Mouse (Mus musculus): Measurements from ENCODE around the gene Sema4d. TPM values are rescaled to one million over a fixed set of nuclear protein-coding genes. Genes with fewer than 3 reads are reported as not detected.

Sema4d gene
- polyA plus RNA-seq, 1 experiment from 2014 or later, result 9.7 TPM

GRCm38 (mm10) chr13:51756019-51756418 lies 37.5 kb downstream of the Sema4d start:
- no peak overlapping the region for H3K27ac ChIP-seq
- 56% methylated on average over 9 of the region's 9 CpGs for WGBS
- H3K4me3 ChIP-seq, result no peak overlapping the region
- no peaks in the 10 kb centered on the region for H3K27me3 ChIP-seq
- no peak for ATAC-seq (ENCODE audit: borderline replicate concordance, extremely low read depth, low FRiP score, low TSS enrichment)
- H3K36me3 ChIP-seq, result no peaks in the 10 kb centered on the region
- no peaks in the 10 kb centered on the region for H3K9me3 ChIP-seq
- no peak overlapping the region for H3K4me2 ChIP-seq
- H3K9ac ChIP-seq, result no peak overlapping the region
- peaks cover 36% of the 10 kb centered on the region for H3K4me1 ChIP-seq

- no peaks in the 10 kb centered on the region for H3K36me3 ChIP-seq
- no peak overlapping the region for H3K9ac ChIP-seq
- no peak overlapping the region for H3K4me3 ChIP-seq
- peaks cover 32% of the 10 kb centered on the region for H3K4me1 ChIP-seq
- H3K4me2 ChIP-seq, result no peak overlapping the region
- no peak for ATAC-seq (ENCODE audit: borderline replicate concordance, extremely low read depth, low FRiP score, low TSS enrichment)
- 60% methylated on average over 7 of the region's 7 CpGs for WGBS
- no peaks in the 10 kb centered on the region for H3K9me3 ChIP-seq
- H3K27ac ChIP-seq, result no peak overlapping the region
- no peaks in the 10 kb centered on the region for H3K27me3 ChIP-seq
Observed at GRCm38 (mm10) chr13:51755584-51755983, 38.0 kb downstream of the Sema4d start.

- Histone ChIP-seq H3K27me3 (no peaks in the 10 kb centered on the region), H3K36me3 (no peaks in the 10 kb centered on the region), H3K9me3 (no peaks in the 10 kb centered on the region), H3K27ac (no peak overlapping the region), H3K9ac (no peak overlapping the region), H3K4me2 (no peak overlapping the region), H3K4me1 (peaks cover 38% of the 10 kb centered on the region), H3K4me3 (no peak overlapping the region)
- ATAC-seq (ENCODE audit: borderline replicate concordance, extremely low read depth, low FRiP score, low TSS enrichment), result peak; percentile 27; the same call in 1 of the 2 replicates
- WGBS, result 67% methylated on average over 13 of the region's 13 CpGs
Observed at GRCm38 (mm10) chr13:51754559-51755126, 38.9 kb downstream of the Sema4d start.

GRCm38 (mm10) chr13:51753802-51754444 lies 39.6 kb downstream of the Sema4d start:
- no peaks in the 10 kb centered on the region for H3K9me3 ChIP-seq
- H3K36me3 ChIP-seq, result no peaks in the 10 kb centered on the region
- no peaks in the 10 kb centered on the region for H3K27me3 ChIP-seq
- H3K27ac ChIP-seq, result no peak overlapping the region
- no peak overlapping the region for H3K9ac ChIP-seq
- H3K4me3 ChIP-seq, result no peak overlapping the region
- no peak overlapping the region for H3K4me2 ChIP-seq
- peaks cover 45% of the 10 kb centered on the region for H3K4me1 ChIP-seq
- ATAC-seq (ENCODE audit: borderline replicate concordance, extremely low read depth, low FRiP score, low TSS enrichment), result no peak
- 77% methylated on average over 5 of the region's 5 CpGs for WGBS

GRCm38 (mm10) chr13:51753168-51753465 lies 40.4 kb downstream of the Sema4d start:
- Histone ChIP-seq H3K27ac (no peak overlapping the region), H3K36me3 (no peaks in the 10 kb centered on the region), H3K4me1 (peaks cover 53% of the 10 kb centered on the region), H3K9me3 (no peaks in the 10 kb centered on the region), H3K27me3 (no peaks in the 10 kb centered on the region), H3K4me2 (no peak overlapping the region), H3K4me3 (no peak overlapping the region), H3K9ac (no peak overlapping the region)
- 46% methylated on average over 6 of the region's 6 CpGs for WGBS
- no peak for ATAC-seq (ENCODE audit: borderline replicate concordance, extremely low read depth, low FRiP score, low TSS enrichment)

DNA sequence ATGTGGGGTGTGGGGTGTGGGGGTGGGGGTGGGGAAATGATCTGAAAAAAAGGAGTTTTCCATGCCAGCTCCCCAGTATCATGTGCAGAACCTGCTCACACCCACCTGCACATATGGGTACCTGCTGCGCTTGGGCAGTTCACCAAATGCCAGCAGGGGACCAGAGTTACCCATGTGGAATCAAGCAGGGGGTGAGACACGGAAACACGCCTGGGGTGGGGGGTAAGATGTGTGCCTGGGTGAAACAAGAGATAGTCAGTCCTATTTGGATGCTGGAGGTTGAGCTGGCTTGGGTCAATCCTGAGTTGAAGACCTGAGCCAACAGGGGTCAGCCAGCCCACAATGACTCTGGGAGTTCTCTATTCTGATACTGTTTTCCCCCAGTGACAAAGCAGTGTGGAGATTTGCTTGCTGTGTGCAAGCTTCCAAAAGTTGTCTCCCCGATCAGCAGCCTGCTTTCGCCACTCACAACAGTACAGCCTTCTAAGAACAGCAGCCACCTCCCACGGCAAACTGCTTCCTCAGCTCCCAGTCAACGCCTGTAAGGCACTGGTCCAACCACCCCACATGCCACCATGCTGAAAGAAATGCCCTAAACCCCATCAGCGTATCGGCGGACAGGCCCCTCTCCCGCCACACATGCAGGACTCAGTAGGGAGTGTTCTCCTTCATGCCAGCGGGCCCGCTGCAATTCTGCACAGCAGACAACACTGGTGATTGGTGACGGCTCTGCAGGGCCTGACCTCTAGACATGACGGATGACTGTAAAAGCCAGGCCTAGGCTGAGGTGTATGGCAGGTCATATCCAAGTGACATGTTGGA lies 41.0 kb downstream of the Sema4d start:
- Histone ChIP-seq H3K27me3 (no peaks in the 10 kb centered on the region), H3K4me1 (peaks cover 58% of the 10 kb centered on the region), H3K4me2 (no peak overlapping the region), H3K9me3 (no peaks in the 10 kb centered on the region), H3K4me3 (no peak overlapping the region), H3K9ac (no peak overlapping the region), H3K27ac (no peak overlapping the region), H3K36me3 (no peaks in the 10 kb centered on the region)
- WGBS, result 60% methylated on average over 15 of the region's 15 CpGs
- no peak for ATAC-seq (ENCODE audit: borderline replicate concordance, extremely low read depth, low FRiP score, low TSS enrichment)

GRCm38 (mm10) chr13:51749578-51750345 lies 43.8 kb downstream of the Sema4d start:
- 53% methylated on average over 14 of the region's 14 CpGs for WGBS
- ATAC-seq (ENCODE audit: borderline replicate concordance, extremely low read depth, low FRiP score, low TSS enrichment), result no peak
- Histone ChIP-seq H3K27me3 (no peaks in the 10 kb centered on the region), H3K4me2 (no peak overlapping the region), H3K36me3 (no peaks in the 10 kb centered on the region), H3K9ac (no peak overlapping the region), H3K9me3 (no peaks in the 10 kb centered on the region), H3K4me3 (no peak overlapping the region), H3K4me1 (peaks cover 45% of the 10 kb centered on the region), H3K27ac (no peak overlapping the region)

DNA sequence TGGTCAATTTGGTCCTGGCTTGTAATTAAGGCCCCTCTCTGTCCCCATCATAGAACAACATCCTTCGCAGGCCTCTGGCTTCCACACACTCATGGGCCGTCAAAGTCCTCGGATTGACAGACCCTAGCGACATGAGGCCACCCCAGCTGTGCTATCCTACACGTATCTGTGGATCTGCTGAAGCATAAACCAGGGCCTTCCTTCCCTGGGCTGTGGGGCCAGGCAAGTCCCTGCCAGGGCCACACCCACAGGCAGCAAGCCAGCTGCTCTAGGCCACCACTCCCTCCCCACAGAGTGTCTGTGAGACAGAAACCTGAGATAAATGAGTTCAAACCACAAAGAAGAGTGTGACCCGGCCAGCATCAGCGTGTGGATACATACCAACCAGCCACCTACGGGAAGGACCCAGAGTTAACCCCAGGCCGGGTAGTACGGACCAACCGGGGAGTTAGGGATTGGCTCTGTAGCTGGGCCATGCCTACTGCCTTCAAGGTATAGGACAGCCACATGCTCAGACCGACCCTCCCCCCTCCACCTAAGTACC lies 45.5 kb downstream of the Sema4d start:
- no peak overlapping the region for H3K4me2 ChIP-seq
- no peaks in the 10 kb centered on the region for H3K9me3 ChIP-seq
- peak overlapping the region; percentile 15; the same call in 1 of the 2 replicates for H3K27ac ChIP-seq
- no peak overlapping the region for H3K9ac ChIP-seq
- 44% methylated on average over 12 of the region's 12 CpGs for WGBS
- H3K27me3 ChIP-seq, result no peaks in the 10 kb centered on the region
- peak; percentile 15; the same call in 1 of the 2 replicates for ATAC-seq (ENCODE audit: borderline replicate concordance, extremely low read depth, low FRiP score, low TSS enrichment)
- no peak overlapping the region for H3K4me3 ChIP-seq
- no peaks in the 10 kb centered on the region for H3K36me3 ChIP-seq
- peaks cover 38% of the 10 kb centered on the region for H3K4me1 ChIP-seq

GRCm38 (mm10) chr13:51747069-51747468 lies 46.5 kb downstream of the Sema4d start:
- H3K27me3 ChIP-seq, result no peaks in the 10 kb centered on the region
- ATAC-seq (ENCODE audit: borderline replicate concordance, extremely low read depth, low FRiP score, low TSS enrichment), result no peak
- no peak overlapping the region for H3K4me3 ChIP-seq
- H3K36me3 ChIP-seq, result no peaks in the 10 kb centered on the region
- H3K9ac ChIP-seq, result no peak overlapping the region
- peaks cover 31% of the 10 kb centered on the region for H3K4me1 ChIP-seq
- H3K27ac ChIP-seq, result no peak overlapping the region
- WGBS, result 90% methylated on average over 7 of the region's 7 CpGs
- no peak overlapping the region for H3K4me2 ChIP-seq
- no peaks in the 10 kb centered on the region for H3K9me3 ChIP-seq

DNA sequence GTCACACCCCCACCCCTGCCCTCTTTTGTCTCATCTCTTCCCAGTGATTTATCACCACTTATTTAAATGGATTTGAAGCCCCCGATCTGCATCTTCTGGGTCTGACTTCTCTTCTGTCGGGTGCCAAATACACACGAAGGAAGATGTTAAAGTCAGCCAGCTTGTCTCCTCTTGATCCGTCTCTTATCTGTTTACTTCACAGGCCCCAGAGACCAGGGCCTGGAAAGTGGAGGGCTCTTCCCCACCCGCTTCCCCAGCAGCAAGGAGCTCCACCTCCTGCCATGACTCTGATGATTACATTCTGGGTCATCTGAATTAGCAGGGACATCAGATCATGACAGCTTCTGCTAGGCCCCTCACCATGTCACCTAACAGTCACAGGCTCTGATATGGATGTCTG lies 47.7 kb downstream of the Sema4d start:
- Histone ChIP-seq H3K27me3 (no peaks in the 10 kb centered on the region), H3K4me3 (no peak overlapping the region), H3K9me3 (no peaks in the 10 kb centered on the region), H3K9ac (no peak overlapping the region), H3K4me2 (no peak overlapping the region), H3K27ac (no peak overlapping the region), H3K36me3 (no peaks in the 10 kb centered on the region), H3K4me1 (peaks cover 31% of the 10 kb centered on the region)
- ATAC-seq (ENCODE audit: borderline replicate concordance, extremely low read depth, low FRiP score, low TSS enrichment), result no peak
- 24% methylated on average over 5 of the region's 5 CpGs for WGBS

GRCm38 (mm10) chr13:51743855-51744254 lies 49.7 kb downstream of the Sema4d start:
- no peak for ATAC-seq (ENCODE audit: borderline replicate concordance, extremely low read depth, low FRiP score, low TSS enrichment)
- H3K4me2 ChIP-seq, result no peak overlapping the region

More at GRCm38 (mm10) chr13:51743855-51744254, 49.7 kb downstream of the Sema4d start:
- H3K9ac ChIP-seq, result no peak overlapping the region
- no peaks in the 10 kb centered on the region for H3K9me3 ChIP-seq
- no peaks in the 10 kb centered on the region for H3K27me3 ChIP-seq
- WGBS, result 71% methylated on average over 3 of the region's 3 CpGs
- H3K36me3 ChIP-seq, result no peaks in the 10 kb centered on the region
- H3K4me3 ChIP-seq, result no peak overlapping the region
- H3K4me1 ChIP-seq, result peaks cover 16% of the 10 kb centered on the region
- H3K27ac ChIP-seq, result no peak overlapping the region
